Mouse (Mus musculus) layer of hippocampus, postnatal 14 days (tissue): ENCODE data around the gene Ppm1l. TPM values are rescaled to one million over a fixed set of nuclear protein-coding genes. Genes with fewer than 3 reads are reported as not detected.

Experiments used
- DNase-seq, 2 experiments: peaks; one replicate each; pipeline ENCODE4 v3.0.0; 2021 to 2022; ENCODE audit warnings: low spot score in 2 of 2, mixed read lengths in 1 of 2
- total RNA-seq, 2 experiments: library from RNA; stranded (reverse); gene quantifications; 2 replicates each; pipeline ENCODE4 v1.2.3; 2021

Ppm1l gene
- total RNA-seq, 2 experiments from 2014 or later, result 55.2 to 55.4 TPM

DNA sequence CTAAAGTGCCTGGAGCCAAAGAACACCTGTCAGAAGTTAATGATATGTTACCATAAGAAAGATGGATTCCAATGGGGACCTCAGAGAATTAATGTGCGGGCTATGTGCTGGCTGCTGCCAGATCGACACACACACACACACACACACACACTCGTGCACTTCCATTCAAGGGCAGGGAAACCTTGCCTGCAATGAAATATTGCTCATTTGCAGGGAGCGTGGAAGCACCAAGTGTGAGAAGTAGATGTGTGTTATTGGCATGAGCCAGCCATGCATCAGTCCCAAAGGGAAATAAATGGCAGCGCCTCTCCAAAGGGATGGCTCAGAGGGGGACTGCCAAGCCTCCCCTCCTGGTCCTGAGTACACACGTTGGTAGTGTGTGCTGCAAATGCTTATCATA lies 170.8 kb downstream of the Ppm1l start:
- DNase-seq, result no peak

DNA sequence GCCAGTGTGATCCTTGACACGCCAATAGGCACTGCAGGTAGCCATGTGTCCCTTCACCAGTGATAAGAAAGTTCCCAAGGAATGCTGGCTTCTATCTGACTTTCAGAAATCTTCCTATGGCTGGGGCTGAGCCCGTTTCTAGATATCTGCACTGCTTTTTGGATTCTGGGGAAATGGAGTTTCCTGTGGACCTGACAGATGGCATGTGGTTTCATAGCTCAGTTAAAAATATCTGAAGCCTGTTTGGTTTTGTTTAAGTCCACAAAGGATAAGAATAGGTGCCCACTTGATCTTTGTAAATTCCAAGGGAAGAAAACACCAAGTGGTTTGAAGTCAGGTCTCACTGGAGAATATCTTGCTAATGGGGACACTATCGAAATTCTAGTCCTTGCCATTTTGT lies 173.0 kb downstream of the Ppm1l start:
- no peak for DNase-seq

DNA sequence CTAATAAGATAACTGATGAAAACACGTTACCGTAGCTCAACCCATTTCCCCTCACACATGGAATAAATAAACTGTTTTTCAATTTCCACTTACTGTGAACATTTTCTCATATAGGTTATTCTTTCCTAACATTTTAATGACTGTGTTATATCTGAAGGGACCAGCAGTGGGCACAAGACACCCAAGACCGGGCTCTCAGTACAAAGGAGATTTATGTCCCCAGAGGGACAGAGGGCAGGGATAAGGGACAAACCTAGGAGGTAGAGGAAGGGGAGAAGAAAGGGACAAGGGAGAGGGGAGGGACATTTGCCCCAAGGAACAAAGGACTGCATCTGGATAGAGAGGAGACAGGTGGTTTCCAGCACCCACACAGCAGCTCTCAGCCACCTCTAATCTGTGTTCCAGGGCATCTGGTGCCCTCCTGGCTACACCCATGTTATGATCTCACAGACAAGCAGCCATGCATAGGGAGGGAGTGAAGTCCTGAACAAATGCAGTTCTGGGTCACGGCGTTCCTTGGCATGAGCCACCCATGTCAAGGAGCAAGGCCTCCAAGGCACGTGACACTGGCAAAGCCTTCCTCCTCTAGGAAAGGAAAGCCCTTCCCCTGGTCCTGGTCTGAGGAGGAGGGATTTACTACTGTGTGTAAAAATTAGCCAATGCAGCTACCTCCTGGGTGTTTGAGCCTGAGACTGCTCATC lies 174.5 kb downstream of the Ppm1l start:
- no peak for DNase-seq

DNA sequence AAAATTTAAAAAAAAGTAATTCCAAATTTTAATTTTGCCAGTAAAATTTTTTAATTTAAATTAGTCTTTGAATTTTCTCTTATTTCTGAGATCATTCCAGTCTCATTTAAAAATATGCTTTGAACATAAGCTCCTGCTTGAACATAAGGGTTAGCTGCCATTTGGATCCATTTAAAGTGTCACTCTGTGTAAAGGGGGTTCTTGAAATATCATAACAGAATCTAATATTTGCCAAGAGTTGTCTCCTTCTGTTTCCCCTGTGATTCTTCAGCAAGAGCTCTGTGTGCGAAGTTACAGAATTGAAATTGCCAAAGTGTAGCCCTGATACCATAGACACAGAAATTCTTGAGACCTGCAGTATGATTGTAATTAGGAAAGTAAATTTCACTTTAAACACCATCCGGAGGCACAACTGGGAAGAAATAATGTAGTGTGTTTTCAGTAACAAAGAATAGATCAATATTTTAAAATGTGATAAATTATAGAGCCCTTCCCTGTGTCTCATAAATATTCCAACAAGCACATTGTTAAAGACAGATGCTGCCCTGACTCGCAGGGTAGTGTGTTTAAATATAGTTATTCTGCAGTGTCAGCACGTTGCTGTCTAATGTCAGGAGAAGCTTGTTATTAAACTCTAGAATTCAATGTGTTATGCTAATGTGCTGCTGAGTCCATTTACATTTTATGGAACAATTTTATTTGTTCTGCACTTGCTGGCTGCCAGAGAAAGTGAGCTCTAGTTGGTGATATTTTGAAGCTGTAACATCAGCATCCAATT lies 177.8 kb downstream of the Ppm1l start:
- peak in 1 of 2 experiments; percentile 50 for DNase-seq

DNA sequence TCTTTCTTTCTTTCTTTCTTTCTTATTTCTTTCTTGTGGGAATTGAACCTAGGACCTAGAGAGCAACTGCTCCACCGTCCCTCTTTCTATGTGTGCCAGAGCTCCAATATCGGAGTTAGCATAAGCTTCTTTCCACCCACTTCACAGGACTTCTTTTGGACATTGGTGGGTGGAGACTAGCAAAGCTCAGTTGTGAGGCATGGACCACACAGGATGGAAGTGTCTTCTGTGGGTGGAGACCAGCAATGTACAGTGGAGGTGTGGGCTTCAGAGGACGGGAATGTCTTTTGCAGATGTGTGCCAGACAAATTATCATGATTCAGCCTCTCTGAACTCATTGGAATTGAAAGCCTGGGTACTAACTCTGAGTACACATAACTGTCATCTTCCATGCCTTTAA lies 180.5 kb downstream of the Ppm1l start:
- DNase-seq, result no peak

DNA sequence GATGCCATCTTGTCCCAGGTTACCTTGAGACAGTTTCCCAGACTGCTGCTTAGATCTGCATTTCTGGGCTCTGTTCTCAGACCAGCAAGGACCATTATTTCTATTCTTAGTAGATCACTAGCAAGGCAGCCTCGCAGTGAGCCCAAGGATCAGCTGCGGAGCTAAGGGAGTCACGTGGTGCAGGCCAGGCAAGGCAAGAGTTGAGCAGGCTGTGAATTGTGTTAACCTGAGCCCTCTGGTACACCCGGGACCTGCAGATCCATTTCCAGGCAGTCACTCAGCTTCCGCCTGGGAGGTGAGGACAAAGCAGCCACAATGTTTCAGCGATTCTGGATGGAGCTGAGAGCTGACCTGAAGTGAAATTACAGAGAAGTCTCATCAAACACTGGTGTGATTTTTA lies 185.3 kb downstream of the Ppm1l start:
- DNase-seq, result no peak

DNA sequence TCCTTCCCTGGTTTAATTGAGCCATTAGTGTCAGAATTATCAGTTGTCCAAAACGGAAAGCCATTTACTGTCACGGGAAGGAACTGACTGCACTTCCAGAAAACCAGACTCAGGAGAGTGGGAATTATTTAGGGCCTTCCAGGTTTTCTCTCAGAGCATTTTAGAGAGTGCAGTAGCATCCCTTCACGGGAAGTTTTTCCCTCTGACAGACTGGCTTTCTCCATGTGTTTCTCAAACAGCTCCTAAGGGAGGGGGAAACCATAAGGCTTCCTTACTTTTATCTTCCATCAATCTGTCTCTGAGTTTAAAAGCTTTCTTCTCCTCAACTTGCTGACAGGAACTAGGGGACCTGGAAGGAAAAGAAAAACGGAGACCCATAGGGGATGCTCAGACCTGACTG lies 185.9 kb downstream of the Ppm1l start:
- no peak for DNase-seq

DNA sequence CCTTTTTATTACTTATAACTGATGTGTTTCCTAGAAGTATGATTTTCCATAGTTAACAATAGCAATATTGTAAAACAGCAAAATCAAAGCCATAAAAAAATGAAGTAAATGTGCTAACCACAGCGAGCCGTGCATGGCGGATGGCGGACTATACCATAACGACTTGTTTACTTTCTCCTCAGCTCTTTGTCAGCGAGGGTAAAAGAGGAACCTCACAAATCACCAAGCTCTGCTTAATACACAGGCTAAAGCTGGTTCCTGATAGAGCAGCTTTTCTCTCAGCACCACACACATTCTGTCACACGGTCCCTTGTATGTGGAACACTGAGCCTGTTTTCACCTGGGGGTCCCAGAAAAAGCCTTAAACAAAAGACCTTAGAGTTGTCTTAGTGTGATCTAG lies 188.4 kb downstream of the Ppm1l start:
- DNase-seq, result no peak

DNA sequence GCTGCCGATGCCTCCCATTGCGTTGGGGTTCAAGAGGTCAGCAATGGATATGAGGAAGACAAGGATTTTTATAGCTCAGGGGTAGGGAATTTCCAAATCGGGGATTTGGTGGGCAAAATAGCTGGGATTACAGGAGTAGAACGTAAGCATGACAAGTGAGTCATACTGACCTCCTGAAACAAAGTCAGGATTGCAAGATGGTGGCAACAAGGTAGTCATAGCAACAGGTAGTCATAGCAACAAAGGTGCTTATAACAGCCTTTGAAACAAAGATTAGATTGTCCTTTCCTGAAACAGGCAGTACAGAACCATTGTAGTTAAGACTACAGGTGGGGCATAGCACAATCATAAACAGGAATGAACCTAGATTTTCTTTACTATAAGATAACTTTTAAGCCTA lies 189.7 kb downstream of the Ppm1l start:
- no peak for DNase-seq

DNA sequence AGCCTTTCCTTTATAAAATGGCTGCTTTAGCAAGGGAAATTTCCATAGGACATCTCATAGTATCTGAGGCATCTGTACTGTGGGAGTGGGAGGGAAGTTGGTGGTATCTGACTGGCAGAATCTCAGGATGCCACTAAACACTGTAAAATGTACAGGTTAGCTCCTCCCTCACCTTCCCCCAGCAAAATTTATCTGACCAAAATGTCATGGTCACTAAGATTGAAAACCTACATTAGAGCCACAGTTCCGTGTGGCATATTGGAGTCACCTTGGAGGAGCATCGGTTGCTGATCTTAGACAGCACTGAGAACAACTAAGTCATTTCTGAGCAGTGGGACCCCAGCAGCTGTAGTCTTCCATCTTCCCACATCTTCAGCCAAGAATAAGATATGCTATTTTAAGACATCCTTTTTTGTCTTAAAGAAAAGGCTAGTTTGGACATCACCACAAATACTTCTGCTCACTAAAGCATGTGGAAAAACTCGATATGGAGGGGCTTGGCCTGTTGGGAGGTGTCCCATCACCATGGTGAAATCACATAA lies 192.8 kb downstream of the Ppm1l start:
- DNase-seq, result no peak

DNA sequence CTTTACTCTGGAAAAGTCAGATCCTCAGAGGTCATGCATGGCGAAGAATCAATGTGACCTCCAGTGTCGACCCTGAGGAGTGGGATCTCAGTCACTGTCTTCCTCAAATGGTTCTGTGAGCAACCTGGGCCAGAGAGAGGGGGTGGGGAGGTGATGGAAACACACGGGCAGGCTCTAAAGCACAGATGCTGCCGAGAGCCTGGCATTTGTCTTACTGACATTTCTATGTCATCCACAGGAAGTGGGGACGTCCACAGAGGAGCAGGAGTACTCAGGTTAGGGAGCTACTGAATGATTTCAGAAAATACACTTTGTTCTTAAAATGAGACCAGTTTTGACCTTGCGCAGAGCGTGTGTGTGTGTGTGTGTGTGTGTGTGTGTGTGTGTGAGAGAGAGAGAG lies 195.2 kb downstream of the Ppm1l start:
- DNase-seq, result no peak

DNA sequence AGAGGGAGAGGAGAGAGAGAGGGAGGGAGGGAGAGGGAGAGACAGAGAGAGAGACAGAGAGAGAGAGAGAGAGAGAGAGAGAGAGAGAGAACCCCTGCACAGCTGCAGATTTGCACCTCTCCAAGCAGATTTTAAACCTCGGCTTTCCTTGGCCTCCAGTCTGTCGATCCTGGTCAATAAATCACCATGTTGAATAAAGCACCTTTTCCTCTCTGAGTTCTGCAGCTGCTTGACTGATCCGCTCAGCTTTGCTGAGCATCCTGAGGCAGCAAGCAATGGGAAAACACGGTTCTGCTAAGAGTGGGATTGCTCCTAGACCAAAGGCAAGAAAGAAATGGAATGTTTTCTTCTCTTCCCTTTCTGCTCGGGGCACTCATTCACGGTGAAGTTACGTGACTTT lies 195.7 kb downstream of the Ppm1l start:
- no peak for DNase-seq

DNA sequence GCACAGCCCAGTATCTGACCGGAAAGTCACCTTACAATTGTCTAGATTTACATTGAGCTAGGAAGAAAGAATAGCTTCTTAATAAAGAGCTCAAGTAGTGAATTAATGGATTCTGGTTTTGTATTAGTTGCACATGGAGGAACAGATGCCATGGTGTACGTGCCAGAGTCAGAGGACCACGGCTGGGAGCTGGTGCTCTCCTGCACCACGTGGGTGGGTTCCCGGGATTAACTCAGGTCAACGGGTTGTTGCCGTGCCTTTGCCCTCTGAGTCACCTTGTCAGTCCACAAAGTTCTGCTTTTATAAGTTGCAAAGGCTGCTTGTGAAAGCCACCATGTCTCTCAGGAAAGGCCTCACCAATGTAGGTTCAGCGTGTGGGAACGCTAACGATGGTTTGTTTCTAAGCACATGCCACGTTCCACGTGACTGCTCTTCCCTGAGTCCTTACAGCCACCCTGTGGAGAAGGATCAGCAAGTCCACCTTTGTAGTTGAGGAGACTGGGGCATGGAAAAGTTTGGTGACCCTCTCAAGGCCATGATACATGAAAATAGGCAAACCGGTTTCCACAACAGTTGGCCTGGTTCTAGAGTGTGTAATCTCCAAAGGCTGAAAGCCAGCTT lies 199.2 kb downstream of the Ppm1l start:
- no peak for DNase-seq

DNA sequence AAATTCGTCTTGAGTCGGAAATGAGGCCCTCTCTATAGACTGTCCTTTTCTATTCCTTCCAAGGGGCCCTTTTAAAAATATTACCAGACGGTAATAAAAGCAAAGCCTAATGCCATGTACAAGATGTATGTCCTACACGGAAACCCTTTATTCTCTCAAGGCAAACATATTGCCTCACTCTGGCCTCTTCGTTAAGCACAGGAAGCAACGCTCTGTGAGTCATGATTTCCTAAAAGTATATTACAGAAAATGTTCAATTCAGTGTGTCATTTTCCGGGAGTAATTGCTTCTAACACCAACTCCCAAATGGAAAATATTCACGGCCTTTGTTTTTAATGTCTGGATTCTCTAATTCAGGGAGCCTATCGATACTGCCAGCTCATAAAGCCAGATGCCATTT lies 202.5 kb downstream of the Ppm1l start:
- DNase-seq, result no peak

DNA sequence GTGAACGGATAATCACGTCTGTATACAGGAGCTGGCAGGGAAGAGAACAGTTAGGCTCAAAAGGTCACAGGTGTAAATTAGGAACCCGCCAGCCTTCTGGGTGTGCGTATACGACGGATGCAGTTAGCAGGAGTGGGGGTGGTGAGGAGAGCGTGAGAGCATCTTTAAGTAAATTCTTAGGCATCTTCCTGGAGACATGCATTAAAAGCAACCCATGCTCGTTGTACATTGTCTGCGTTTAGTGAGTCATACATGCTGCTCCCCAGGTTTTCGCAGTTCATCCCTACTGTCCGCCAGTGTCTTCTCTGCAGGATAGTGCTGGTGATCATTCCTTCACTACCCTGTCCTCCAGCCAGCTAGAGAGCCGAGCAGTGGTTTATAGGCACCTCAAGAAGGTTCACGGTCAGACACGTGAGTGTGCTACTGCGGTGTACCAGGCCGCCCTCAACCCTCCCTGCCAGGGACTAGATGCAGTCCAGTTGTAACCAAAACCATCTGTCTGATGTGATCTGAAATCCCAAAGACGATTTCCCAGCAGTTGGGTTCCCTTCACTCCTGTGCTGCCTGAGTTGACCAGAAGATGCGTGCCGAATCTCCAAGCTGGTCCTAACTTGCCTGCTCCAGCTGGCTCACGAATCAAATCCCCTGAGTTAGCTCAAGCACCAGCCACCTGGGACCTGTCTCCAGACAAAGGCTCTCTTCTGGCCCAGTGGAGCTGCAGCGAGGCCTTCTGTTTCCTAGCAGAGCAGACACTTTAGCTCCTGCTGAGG lies 203.3 kb downstream of the Ppm1l start:
- no peak for DNase-seq

DNA sequence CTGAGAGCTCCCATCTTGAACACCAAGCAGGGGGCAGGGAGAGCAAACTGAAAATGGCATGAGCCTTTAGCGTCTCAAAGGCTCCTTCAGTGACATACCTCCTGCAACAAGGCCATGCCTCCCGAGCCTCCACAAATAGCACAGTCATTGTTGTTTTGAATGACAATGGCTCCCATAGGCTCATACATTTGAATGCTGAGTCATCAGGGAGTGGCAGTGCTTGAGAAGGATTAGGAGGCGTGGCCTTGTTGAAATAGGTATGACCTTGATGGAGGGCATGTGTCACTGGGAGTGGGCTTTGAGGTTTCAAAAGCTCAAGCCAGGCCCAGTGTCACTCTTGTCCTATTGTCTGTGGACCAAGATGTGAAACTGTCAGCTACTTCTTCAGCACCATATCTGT lies 205.6 kb downstream of the Ppm1l start:
- DNase-seq, result no peak

DNA sequence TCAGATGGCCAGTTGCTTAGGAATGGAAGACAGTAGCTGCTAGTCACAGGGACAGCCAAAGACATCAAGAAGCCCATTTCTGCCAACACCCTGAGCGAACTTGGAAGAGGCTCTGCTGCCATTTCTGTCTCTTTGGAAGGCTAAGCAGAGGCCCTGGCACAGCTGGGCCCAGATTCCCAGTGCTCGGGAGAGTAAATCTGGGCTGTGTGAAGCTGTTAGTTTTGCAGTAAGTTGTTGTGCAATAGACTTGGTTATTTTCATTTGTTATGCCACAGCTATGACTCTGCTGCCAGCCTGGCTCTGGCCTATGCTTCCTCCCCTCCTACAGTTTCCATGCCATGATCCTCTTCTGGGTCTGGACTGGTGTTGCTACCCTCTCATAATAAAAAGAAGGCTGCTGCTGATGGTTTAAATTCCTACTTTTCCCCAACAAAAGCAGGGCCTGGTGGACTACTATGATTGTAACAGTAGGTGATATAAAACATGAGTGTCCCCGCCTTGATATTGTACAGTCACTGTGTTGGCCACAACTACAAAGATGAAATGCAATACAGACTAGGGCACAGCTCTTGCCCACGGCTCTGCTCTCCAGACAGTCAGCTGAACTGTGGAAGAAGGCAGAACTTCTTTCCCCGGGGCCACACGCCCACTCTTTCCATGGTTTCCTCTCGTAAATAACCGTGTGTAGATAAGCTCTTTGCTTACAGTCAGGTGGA lies 207.9 kb downstream of the Ppm1l start:
- DNase-seq, result no peak

DNA sequence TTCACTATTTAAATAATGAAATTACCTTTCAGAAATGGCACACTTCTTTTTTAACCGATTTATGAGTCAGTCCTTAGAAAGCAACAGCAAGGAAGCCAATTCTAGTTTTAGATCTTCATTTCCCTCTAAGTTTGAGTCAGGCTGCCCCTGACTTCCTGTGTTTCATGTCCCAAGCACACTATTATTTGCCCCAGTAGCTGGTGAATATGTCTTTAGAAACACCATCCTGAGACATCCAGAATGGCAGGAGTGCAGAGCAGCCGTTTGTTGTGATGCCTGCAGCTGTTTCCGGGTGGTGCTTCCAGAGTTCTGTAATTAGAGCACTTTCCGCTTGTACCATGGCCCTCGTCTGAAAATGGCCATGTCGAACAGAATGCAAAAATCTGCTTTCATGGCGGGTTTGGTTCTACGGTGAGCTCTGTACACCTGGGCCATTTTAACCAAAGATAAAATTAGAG lies 208.4 kb downstream of the Ppm1l start:
- no peak for DNase-seq

DNA sequence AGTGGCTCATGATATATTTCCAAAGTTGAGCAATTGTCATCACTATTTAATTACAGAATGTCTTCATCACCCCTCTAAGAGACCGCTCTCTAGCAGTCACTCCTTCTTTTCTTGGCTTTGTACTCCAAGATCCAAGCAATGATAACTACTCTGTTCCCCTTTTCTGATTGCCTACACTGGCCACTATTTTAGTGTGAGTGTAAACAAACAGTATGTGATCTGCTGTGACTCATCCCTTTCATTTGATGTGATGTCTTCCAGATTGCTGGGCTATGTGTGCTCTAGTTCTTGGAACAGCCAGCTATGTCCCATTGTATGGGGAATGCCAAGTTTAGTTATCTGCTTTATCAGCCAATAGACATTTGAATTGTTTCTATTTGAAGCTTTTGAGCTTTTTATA lies 210.7 kb downstream of the Ppm1l start:
- DNase-seq, result no peak

DNA sequence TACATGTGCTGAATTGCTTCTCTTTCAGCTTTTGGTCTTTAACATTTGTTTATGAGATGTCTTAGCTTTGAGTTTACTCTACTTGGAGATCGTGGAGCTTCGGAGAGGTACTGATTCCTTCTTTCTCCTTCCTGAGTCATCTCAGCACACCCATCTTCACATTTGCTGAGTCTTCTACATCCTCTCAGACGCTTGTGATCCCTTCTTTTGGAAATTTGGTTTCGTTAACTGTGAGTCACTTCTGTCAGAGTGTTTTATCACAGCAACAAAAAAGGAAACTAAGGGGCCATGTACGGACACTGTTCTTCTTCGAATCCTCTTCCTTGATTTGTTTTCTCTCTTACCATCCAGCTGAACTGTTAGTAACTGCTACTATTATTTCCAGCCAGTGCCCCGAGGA lies 212.9 kb downstream of the Ppm1l start:
- no peak for DNase-seq

DNA sequence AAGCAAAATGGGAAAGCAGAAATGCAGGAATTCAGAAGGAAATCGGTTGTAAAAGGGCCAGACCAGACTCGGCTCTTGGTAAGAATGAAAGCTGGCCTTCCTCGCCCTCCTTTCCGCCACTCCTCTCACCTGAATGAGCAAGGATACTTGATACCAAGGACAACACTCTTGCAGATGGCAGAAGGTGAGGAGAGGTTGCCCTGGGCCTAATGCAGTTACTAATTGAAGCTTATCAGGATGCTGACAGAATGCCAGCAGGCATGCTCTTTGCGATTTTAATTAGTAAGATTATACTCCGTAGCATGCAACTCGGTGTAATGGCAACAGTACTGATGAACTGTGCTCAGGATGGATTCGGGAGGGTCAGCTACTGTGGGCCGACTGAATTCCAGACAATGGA lies 214.8 kb downstream of the Ppm1l start:
- DNase-seq, result no peak
